Mouse (Mus musculus) left cerebral cortex, postnatal 36 days (tissue): Measurements from ENCODE around the gene Frat1. TPM values are rescaled to one million over a fixed set of nuclear protein-coding genes. Genes with fewer than 3 reads are reported as not detected.
A peak's percentile ranks its signal among the peaks of the same experiment; 100 is the strongest.
"Not testable (repeated sequence)": the region's sequence is repeated elsewhere in the genome, so short reads cannot be mapped to it uniquely, and the experiment has no call there.

Source experiments
- DNase-seq, 2 experiments: peaks; one replicate each; pipeline ENCODE4 v3.0.0; 2021 to 2022; ENCODE audit warnings: low spot score in 2 of 2, mixed read lengths in 1 of 2
- intact Hi-C: fragments of 180-260 bp; cut with DNase I; formaldehyde crosslinking; loops from one replicate; pipeline ENCODE4 v1.15.1; 2025
- total RNA-seq, 2 experiments: library from RNA; stranded (reverse); gene quantifications; 2 replicates each; pipeline ENCODE4 v1.2.3; 2021

The Frat1 gene
- total RNA-seq, 2 experiments from 2014 or later, result 15.5 to 17.6 TPM

GRCm38 (mm10) chr19:41837917-41838261 lies 8.1 kb downstream of the Frat1 start:
- intact Hi-C loops, result no loop called here
- DNase-seq, result no peak

DNA sequence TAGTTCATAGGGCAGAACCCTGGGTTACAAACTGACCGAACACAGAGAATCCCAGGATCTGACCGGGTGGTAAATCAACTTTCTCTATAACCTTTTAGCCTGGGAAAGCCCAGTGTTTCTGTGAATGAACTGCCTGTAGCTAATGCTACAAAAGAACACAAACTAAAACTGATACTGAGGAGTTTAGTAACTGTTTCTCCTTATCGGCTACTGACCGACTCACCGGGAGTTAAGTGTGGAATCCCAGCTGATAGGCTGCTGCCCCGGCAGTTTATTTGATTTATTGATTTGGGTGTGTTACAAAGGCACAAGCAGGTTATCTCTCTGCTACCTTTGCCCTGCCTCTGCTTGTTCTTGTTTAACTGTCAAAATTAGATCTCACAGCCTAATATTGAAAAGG lies 9.0 kb downstream of the Frat1 start:
- intact Hi-C loops, result no loop called here
- DNase-seq, result no peak

- DNase-seq, result no peak
- intact Hi-C loops, result no loop called here
Observed at GRCm38 (mm10) chr19:41839685-41840084, 9.9 kb downstream of the Frat1 start.

- intact Hi-C loops, result no loop called here
- no peak for DNase-seq
Observed at GRCm38 (mm10) chr19:41841105-41841750, 11.5 kb downstream of the Frat1 start.

DNA sequence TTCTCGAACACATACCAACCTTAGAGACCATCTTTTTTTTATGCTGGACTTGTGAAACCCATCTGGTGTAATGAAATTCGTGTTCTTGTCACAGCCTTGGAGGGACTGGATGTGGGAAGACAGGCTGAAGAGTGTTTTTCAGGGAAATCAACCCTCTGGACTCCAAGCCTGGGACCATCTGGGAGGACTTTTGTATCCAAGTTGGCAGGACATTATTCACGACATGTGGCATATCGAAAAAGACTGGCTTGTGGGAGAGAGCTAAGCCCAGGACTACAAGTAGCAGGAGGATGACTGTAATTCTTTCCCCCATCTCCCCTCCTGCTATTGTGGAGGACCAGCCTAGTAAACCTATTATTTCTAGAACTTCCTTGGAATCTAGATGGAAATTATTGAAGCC lies 12.4 kb downstream of the Frat1 start:
- no peak for DNase-seq
- intact Hi-C loops, result no loop called here

GRCm38 (mm10) chr19:41842706-41843105 lies 12.9 kb downstream of the Frat1 start:
- intact Hi-C loops, result no loop called here
- DNase-seq, result no peak

DNA sequence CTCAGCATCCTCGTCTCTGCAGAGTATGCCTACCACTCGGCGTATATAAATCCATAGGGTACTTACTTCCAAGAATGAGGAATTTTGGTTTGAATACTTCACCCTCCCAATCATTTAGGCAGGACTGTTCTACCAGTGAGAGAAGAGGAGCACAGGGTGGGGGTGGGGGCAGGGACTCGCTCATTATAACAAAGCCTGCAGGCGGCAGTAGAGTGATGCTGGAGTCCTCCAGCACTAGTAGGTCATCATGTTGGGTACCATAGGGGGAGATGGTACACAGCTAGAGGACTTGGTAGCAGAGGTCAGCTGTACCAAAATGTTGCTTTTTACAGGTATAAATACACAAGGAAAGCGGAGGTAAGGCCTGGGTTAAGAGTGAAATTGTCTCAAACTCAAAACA lies 14.6 kb downstream of the Frat1 start:
- intact Hi-C loops, result no loop called here
- DNase-seq, result no peak

DNA sequence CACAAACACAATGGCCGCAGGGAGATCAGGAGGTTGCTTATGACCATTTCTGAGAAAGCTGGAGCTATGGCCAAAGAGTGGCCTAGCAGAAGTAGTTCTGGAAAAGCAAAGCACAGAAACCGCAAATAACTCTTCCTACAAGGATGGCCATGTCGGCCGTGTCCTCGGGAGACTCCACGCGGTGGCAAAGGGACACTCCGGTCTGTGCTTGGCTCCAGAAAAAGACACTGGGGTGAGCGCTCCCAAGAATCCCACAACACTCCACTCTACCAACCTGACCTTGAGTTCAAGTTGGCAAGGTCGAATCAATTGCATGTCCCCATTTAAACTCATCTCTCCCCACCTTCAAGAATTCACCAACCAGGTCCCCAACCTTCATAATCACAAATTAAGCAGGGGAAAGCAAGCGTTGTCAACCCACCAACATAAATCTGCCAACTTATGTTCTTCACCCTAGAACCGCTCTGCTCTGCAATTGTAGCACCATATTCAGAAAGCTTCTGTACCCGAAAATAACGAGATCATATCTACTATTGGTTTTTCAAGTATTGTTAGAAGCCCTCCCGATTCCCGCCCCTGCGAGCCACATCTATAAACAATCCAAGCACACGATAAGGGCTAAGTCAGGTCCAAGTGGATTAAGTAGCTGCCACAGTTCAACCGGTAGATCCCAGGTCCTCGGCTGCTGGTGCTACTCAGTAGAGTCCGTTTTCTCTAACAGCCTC lies 16.8 kb downstream of the Frat1 start:
- intact Hi-C loops, result loop anchor here (2.0 kb wide), 1 partner anchor 16 kb away; no protein-coding TSS in a partner anchor
- DNase-seq, result peak in 1 of 2 experiments; percentile 15

DNA sequence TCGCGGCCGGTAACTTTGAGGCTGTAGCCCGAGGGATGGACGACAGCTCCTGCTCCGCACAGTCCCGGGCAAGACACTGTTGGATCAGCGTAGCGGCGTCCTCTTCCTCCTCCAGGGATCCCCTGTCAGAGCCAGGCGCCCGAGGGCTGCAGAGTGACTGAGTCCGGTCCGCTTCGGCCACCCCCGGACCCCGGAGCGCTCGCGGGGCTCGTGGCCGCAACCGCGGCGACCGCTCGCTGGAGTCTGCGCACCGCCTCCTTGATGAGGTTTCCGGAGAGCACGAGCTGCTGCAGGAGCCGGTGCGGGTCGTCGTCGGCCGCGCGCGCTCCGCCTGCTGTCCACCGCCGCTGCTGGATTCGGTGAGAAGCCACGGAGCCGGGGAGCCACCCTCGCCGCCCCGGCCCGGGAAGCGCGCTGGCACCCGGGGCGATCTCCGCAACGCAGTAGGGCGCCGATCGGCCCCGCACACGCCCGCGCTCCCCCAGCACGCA lies 17.4 kb downstream of the Frat1 start:
- intact Hi-C loops, result loop anchor here (2.0 kb wide), 1 partner anchor 16 kb away; no protein-coding TSS in a partner anchor
- DNase-seq, result peak; percentile 58 to 68

- DNase-seq, result not testable (repeated sequence)
- intact Hi-C loops, result loop anchor here (2.0 kb wide), 1 partner anchor 17 kb away; no protein-coding TSS in a partner anchor
Observed at GRCm38 (mm10) chr19:41847614-41847991, 17.8 kb downstream of the Frat1 start.

DNA sequence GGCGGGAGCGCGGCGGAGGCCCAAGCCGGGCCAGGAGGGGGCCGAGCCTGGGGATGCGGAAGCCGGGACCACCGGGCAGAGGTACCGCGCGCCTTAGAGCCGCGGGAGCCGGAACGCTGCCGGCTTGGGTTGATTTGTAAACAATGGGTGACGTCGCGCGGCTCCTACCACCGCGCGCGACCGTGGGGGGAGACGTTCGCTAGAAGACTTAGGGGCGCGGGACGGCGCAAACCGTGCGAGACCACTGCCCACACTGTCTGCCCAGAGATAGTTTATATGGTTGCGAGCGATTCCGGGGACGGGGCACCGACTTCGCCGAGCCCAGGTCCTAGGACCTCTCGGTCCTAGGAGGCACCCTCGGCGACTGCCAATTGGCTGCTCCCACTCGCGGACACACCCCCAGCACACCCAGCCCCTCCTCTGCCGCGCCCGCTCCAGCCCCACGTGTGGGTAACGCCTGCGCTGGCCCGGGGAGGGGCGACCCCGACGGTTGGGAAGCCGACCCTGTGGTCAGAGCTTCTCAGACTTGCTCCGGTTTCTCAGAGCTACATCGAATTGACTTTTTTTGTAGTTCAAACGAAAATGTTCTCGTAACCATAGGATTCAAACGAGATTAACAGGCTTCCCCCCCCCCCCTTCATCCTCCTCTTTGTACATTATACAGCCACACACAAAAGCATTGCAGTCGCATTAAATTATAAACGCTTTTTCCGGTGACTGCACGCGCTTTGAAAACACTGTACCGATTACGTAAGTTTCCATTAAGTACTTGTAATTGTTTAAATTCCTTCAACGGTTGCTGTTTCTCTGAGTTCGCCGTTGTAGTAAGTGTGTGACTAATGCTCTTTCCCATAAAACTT lies 18.5 kb downstream of the Frat1 start, which contains the start of gene Frat2:
Frat2 (minus strand) TSS at position 141 of the 860 bp plus-strand sequence.
- intact Hi-C loops, result loop anchor here (2.0 kb wide), 1 partner anchor 17 kb away; no protein-coding TSS in a partner anchor
- peak; percentile 88 to 89 for DNase-seq

GRCm38 (mm10) chr19:41850021-41850718 lies 20.4 kb downstream of the Frat1 start:
- no peak for DNase-seq
- intact Hi-C loops, result no loop called here

GRCm38 (mm10) chr19:41850719-41851543 lies 21.2 kb downstream of the Frat1 start:
- intact Hi-C loops, result no loop called here
- DNase-seq, result no peak

- DNase-seq, result no peak
- intact Hi-C loops, result no loop called here
Observed at GRCm38 (mm10) chr19:41852423-41852822, 22.7 kb downstream of the Frat1 start.

- intact Hi-C loops, result no loop called here
- no peak for DNase-seq
Observed at GRCm38 (mm10) chr19:41857086-41857762, 27.5 kb downstream of the Frat1 start.

DNA sequence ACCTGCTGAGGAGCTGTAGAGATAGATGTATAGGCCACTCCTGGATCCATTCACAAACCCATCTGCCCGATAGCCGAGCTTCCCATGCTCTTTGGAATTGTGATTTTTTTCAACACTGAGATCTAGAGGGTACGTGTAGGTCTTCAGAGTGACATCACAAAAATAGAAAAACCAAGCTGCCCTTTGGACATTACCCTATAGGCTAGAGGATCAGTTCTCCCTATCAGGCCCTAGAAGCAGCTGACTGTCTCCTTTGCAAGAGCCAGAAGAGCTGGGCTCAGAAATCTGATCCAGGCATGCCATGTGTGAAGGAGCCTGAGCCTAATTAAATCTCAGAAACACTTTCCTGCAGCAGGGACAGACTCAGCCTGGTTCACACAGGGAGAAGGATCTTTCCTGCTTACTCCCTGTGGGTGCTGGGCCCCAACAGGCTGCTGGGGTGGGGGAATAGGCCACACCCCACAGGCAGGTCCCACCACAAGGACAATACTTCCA lies 28.1 kb downstream of the Frat1 start:
- no peak for DNase-seq

GRCm38 (mm10) chr19:41866707-41867106 lies 36.9 kb downstream of the Frat1 start:
- DNase-seq, result no peak
- intact Hi-C loops, result no loop called here

More for the DNA sequence above, 28.1 kb downstream of the Frat1 start:
- intact Hi-C loops, result no loop called here

DNA sequence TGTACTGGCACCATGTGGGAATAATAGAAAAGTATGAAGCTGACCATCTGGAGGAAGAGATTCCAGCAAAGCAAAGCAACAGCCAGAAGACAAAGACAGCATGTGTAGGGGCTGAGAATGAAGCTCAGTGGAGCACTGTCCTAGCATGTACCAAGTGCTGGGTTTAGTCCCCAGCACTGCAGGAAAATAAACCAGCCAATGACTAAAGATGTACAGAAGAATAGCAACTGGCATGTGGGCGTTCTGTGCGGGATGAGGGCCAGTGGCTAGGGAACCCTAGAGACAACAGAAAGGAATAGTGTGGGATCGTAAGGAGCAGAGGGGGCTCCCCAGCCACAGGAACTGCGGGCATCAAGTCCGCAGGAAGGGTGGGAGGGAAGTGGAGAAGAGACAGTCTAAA lies 39.5 kb downstream of the Frat1 start:
- DNase-seq, result peak; percentile 32 to 41
- intact Hi-C loops, result no loop called here
